Mouse (Mus musculus) urinary bladder, postnatal 36 days (tissue): ENCODE results near the gene Lce1m.
"Not testable (repeated sequence)": the region's sequence is repeated elsewhere in the genome, so short reads cannot be mapped to it uniquely, and the experiment has no call there.

ENCODE experiments used
- DNase-seq, 2 experiments: peaks; one replicate each; pipeline ENCODE4 v3.0.0; 2022; ENCODE audit warnings: low spot score in 2 of 2, mixed read lengths in 1 of 2

Gene Lce1m

GRCm38 (mm10) chr3:93018960-93019359 is at the start of gene Lce1m:
Gene Lce1m (minus strand): TSS chr3:93019060.
- DNase-seq = no peak

- not testable (repeated sequence) for DNase-seq
Observed at GRCm38 (mm10) chr3:93068523-93068922, 49.7 kb upstream of the Lce1m start, which contains the start of gene Gm4858. Gene Gm4858 (plus strand): TSS chr3:93068823.

GRCm38 (mm10) chr3:93052826-93053474 is 34.1 kb upstream of the Lce1m start:
- no peak for DNase-seq

GRCm38 (mm10) chr3:93050182-93050581 is 31.3 kb upstream of the Lce1m start:
- no peak for DNase-seq

- DNase-seq = peak in 1 of 2 experiments; percentile 10
Observed at GRCm38 (mm10) chr3:93031450-93031849, 12.6 kb upstream of the Lce1m start.

- no peak for DNase-seq
Observed at GRCm38 (mm10) chr3:93025486-93025885, 6.6 kb upstream of the Lce1m start.

- DNase-seq = no peak
Observed at GRCm38 (mm10) chr3:93023411-93024184, 4.7 kb upstream of the Lce1m start.

- no peak for DNase-seq
Observed at GRCm38 (mm10) chr3:93021171-93021570, 2.3 kb upstream of the Lce1m start.

- no peak for DNase-seq
Observed at GRCm38 (mm10) chr3:93015460-93016104, 3.3 kb downstream of the Lce1m start, which contains the start of gene Crct1. Gene Crct1 (minus strand): TSS chr3:93015687.

GRCm38 (mm10) chr3:93014871-93015270 is 4.0 kb downstream of the Lce1m start:
- DNase-seq = no peak

- DNase-seq = peak in 1 of 2 experiments; percentile 11
Observed at GRCm38 (mm10) chr3:93014378-93014801, 4.5 kb downstream of the Lce1m start.

GRCm38 (mm10) chr3:93002843-93003242 is 16.0 kb downstream of the Lce1m start:
- no peak for DNase-seq

GRCm38 (mm10) chr3:93000621-93001020 is 18.2 kb downstream of the Lce1m start:
- no peak for DNase-seq

- peak; percentile 52 to 64 for DNase-seq
Observed at GRCm38 (mm10) chr3:92998691-92999090, 20.2 kb downstream of the Lce1m start.

- DNase-seq = no peak
Observed at GRCm38 (mm10) chr3:92991926-92992325, 26.9 kb downstream of the Lce1m start, which contains the start of gene Lce3f. Gene Lce3f (plus strand): TSS chr3:92992226.

- no peak for DNase-seq
Observed at GRCm38 (mm10) chr3:92978484-92978883, 40.4 kb downstream of the Lce1m start.
